In the genomic region with DNA sequence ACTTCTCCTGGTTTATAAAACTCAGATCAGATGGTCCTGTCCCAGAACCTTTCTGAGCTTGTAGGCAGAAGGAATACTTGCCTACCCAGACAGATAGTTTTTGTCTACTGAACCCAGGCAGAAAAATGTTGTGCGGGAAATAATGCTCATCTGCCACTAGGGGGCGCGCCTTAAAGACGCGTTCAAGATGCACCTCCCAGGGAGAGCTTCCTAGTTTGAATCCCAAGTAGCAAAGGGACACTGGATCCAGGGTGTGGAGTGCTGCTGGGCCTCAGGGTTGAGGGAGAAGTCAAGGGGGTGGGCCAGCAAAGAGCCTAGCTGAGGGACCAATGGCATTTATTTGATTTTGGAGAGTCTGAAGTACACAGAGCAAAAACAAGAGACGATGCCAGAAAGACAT, we compare ENCODE assay signal across 8 mouse cellular contexts. TPM values are rescaled to one million over a fixed set of nuclear protein-coding genes. Genes with fewer than 3 reads are reported as not detected.
A peak's percentile ranks its signal among the peaks of the same experiment; 100 is the strongest.
DNase-seq lines count a peak whose midpoint lies in the region; ATAC-seq and TF ChIP-seq lines count a peak whose summit lies in the region.

No protein-coding gene starts in this region.

- peak; percentile 69 for DNase-seq in kidney, postnatal 0 days (ENCODE audit: low spot score)
- no peak for DNase-seq in kidney, adult 11 months
- peak; percentile 57 for DNase-seq in MEL (ENCODE audit: low read depth, low spot score)
- DNase-seq in brain, embryonic 14.5 days (ENCODE audit: low read depth), result peak; percentile 79
- peak; percentile 53 to 59 for DNase-seq in left cerebral cortex, postnatal 25 days (ENCODE audit: low spot score in 2 of 2)

- peak; percentile 81 for TF ChIP-seq CTCF in kidney, postnatal 0 days (IDR thresholded peaks at IDR 0.05; ENCODE audit: low read depth)
- peak; percentile 64 to 77 (median 65) for TF ChIP-seq CTCF in MEL (IDR thresholded peaks at IDR 0.05 in 2 of 3, conservative IDR thresholded peaks at IDR 0.05 in 1 of 3; ENCODE audit: control insufficient read depth in 1 of 3, insufficient read depth in 1 of 3, low read depth in 2 of 3, low read length in 3 of 3, poor library complexity in 1 of 3, severe bottlenecking in 1 of 3)
- TF ChIP-seq CTCF in brain, embryonic 14.5 days (IDR thresholded peaks at IDR 0.05; ENCODE audit: borderline replicate concordance, extremely low read depth, insufficient read depth, insufficient read length), result peak; percentile 82
- peak; percentile 57; the same call in 1 of the 2 replicates for TF ChIP-seq CTCF in olfactory bulb, adult 2 months (IDR thresholded peaks at IDR 0.05; ENCODE audit: insufficient read depth, low read depth, low read length)

- no peaks in the 10 kb centered on the region for H3K36me3 ChIP-seq in kidney, postnatal 0 days (ENCODE audit: insufficient read depth, low read length)
- H3K36me3 ChIP-seq in MEL (ENCODE audit: control insufficient read depth in 1 of 2, insufficient read depth in 2 of 2, low read length in 2 of 2), result no peaks in the 10 kb centered on the region

- H3K9ac ChIP-seq in kidney, postnatal 0 days (ENCODE audit: low read depth, low read length), result no peak overlapping the region
- H3K9ac ChIP-seq in MEL (ENCODE audit: control insufficient read depth, low read depth, low read length, poor library complexity, severe bottlenecking), result no peak overlapping the region

- no peaks in the 10 kb centered on the region for H3K79me2 ChIP-seq in MEL (ENCODE audit: control insufficient read depth, insufficient read depth, low read length, poor library complexity)

- H3K4me1 ChIP-seq in kidney, postnatal 0 days (replicated peaks; ENCODE audit: insufficient read depth, low read length), result no peaks in the 10 kb centered on the region
- no peaks in the 10 kb centered on the region for H3K4me1 ChIP-seq in MEL (ENCODE audit: control insufficient read depth in 1 of 2, insufficient read depth in 2 of 2, low read length in 2 of 2)
- no peaks in the 10 kb centered on the region for H3K4me1 ChIP-seq in olfactory bulb, adult 2 months (ENCODE audit: control insufficient read depth, insufficient read depth, low read length)

- 17% methylated on average over 6 of the region's 6 CpGs for WGBS in kidney, postnatal 0 days
- WGBS in olfactory bulb, adult 2 months, result 16% methylated on average over 6 of the region's 6 CpGs

- no peak overlapping the region for H3K27ac ChIP-seq in kidney, postnatal 0 days
- no peak overlapping the region for H3K27ac ChIP-seq in MEL (ENCODE audit: control insufficient read depth, low read depth, low read length)
- H3K27ac ChIP-seq in olfactory bulb, adult 2 months (ENCODE audit: insufficient read depth, low read depth, low read length), result no peak overlapping the region

- no peaks in the 10 kb centered on the region for H3K9me3 ChIP-seq in kidney, postnatal 0 days (replicated peaks; ENCODE audit: low read length)
- no peaks in the 10 kb centered on the region for H3K9me3 ChIP-seq in MEL (replicated peaks; ENCODE audit: insufficient read depth, low read length)

- H3K27me3 ChIP-seq in kidney, postnatal 0 days (ENCODE audit: insufficient read depth, low read length), result no peaks in the 10 kb centered on the region
- no peaks in the 10 kb centered on the region for H3K27me3 ChIP-seq in MEL (ENCODE audit: control insufficient read depth in 1 of 2, insufficient read depth in 2 of 2, low read length in 2 of 2)

- TF ChIP-seq RAD21 in MEL (IDR thresholded peaks at IDR 0.05; ENCODE audit: low read depth, low read length), result peak; percentile 30

- H3K4me2 ChIP-seq in kidney, postnatal 0 days (ENCODE audit: low read length), result no peak overlapping the region

- no peak for TF ChIP-seq EP300 in MEL (IDR thresholded peaks at IDR 0.05; ENCODE audit: low read depth in 1 of 2, low read length in 2 of 2)

- no peak for ATAC-seq in kidney, postnatal 0 days (replicated peaks; ENCODE audit: low FRiP score, low read depth)
- ATAC-seq in erythroblast, adult 5-6 weeks (replicated peaks; ENCODE audit: low FRiP score, poor library complexity, severe bottlenecking), result peak; percentile 59; the same call in 1 of the 2 replicates
- no peak for ATAC-seq in activated CD4-positive, CD25-positive, alpha-beta regulatory T cell, adult 4 months

- H3K4me3 ChIP-seq in kidney, postnatal 0 days (replicated peaks; ENCODE audit: low read depth, low read length), result no peak overlapping the region
- H3K4me3 ChIP-seq in MEL (ENCODE audit: control insufficient read depth in 1 of 2, insufficient read depth in 1 of 2, low read depth in 2 of 2, low read length in 2 of 2), result no peak overlapping the region
- no peak overlapping the region for H3K4me3 ChIP-seq in olfactory bulb, adult 2 months (ENCODE audit: insufficient read depth, low read depth, low read length)

- intact Hi-C loops in left cerebral cortex, postnatal 25 days (cut with DNase I), result loop anchor here (2.0 to 5.0 kb wide), 2 partner anchors 140 to 223 kb away; no protein-coding TSS in a partner anchor

- no peak for TF ChIP-seq POLR2A in MEL (IDR thresholded peaks at IDR 0.05; ENCODE audit: control insufficient read depth in 1 of 2, insufficient read depth in 1 of 2, low read depth in 1 of 2, low read length in 2 of 2, poor library complexity in 1 of 2)
- TF ChIP-seq POLR2A in brain, embryonic 14.5 days (IDR thresholded peaks at IDR 0.05; ENCODE audit: borderline replicate concordance, extremely low read depth, insufficient read depth, insufficient read length, poor library complexity, severe bottlenecking), result no peak
- no peak for TF ChIP-seq POLR2A in olfactory bulb, adult 2 months (IDR thresholded peaks at IDR 0.05; ENCODE audit: insufficient read depth, low read depth, low read length)

TF ChIP-seq in MEL, 35 proteins besides CTCF, POLR2A, EP300 and RAD21:
- TF ChIP-seq CHD1 (IDR thresholded peaks at IDR 0.05; ENCODE audit: low read depth, low read length) (no peak), MXI1 (IDR thresholded peaks at IDR 0.05; ENCODE audit: low read depth, low read length) (no peak), SIN3A (IDR thresholded peaks at IDR 0.05; ENCODE audit: low read length) (no peak), SMC3 (IDR thresholded peaks at IDR 0.05; ENCODE audit: low read depth, low read length) (peak; percentile 46), BHLHE40 (IDR thresholded peaks at IDR 0.05; ENCODE audit: borderline replicate concordance, low read depth, low read length) (no peak), RCOR1 (IDR thresholded peaks at IDR 0.05; ENCODE audit: low read depth, low read length) (no peak)

RNA-seq across cellular contexts. Expression of gene C1ql2, which starts 12.7 kb away (rescaled TPM):
- polyA plus RNA-seq in kidney, postnatal 0 days (2015; fragmentation: Nextera tagmentation; extraction: Ambion mirVana), result 0.09 TPM in 1 of 2 replicates, not detected in the other
- not detected in 2 replicates for total RNA-seq in MEL (2012; rRNA removed)
- not detected for polyA plus RNA-seq in MEL (2012; ENCODE audit: insufficient read depth in 1 of 2, insufficient read length in 2 of 2, low read depth in 1 of 2, low replicate concordance in 2 of 2, missing spikeins in 1 of 2)
- polyA plus RNA-seq in brain, embryonic 14.5 days (2012; rRNA removed), result 3.7 and 6.0 TPM in 2 replicates
- not detected in 2 replicates for total RNA-seq in erythroblast, adult 5-6 weeks (2015; ENCODE audit: low replicate concordance)
- not detected in 2 replicates for total RNA-seq in erythroblast, adult 5-6 weeks (2017; ENCODE audit: low replicate concordance)
- 1 to 10 TPM; 2.9 to 3.0 TPM for total RNA-seq in left cerebral cortex, postnatal 25 days (2021)
- polyA plus RNA-seq in olfactory bulb, adult 2 months (2012; ENCODE audit: insufficient read depth, insufficient read length, low replicate concordance, missing spikeins), result not detected in 2 replicates
- polyA plus RNA-seq in activated CD4-positive, CD25-positive, alpha-beta regulatory T cell, adult 4 months (2017; shearing (Covaris generic)), result not detected

RNA-seq across cellular contexts. Expression of gene Steap3, which starts 55.2 kb away (rescaled TPM):
- polyA plus RNA-seq in kidney, postnatal 0 days (2015; fragmentation: Nextera tagmentation; extraction: Ambion mirVana), result 4.6 TPM in 2 replicates
- total RNA-seq in MEL (2012; rRNA removed), result 83.2 and 101 TPM in 2 replicates
- 10 to 100 TPM; 50.2 to 98.2 TPM for polyA plus RNA-seq in MEL (2012; ENCODE audit: insufficient read depth in 1 of 2, insufficient read length in 2 of 2, low read depth in 1 of 2, low replicate concordance in 2 of 2, missing spikeins in 1 of 2)
- 3.0 and 3.7 TPM in 2 replicates for polyA plus RNA-seq in brain, embryonic 14.5 days (2012; rRNA removed)
- 6.3 and 11.7 TPM in 2 replicates for total RNA-seq in erythroblast, adult 5-6 weeks (2015; ENCODE audit: low replicate concordance)
- 6.1 and 6.4 TPM in 2 replicates for total RNA-seq in erythroblast, adult 5-6 weeks (2017; ENCODE audit: low replicate concordance)
- total RNA-seq in left cerebral cortex, postnatal 25 days (2021), result 1 to 10 TPM; 6.6 to 7.3 TPM
- polyA plus RNA-seq in olfactory bulb, adult 2 months (2012; ENCODE audit: insufficient read depth, insufficient read length, low replicate concordance, missing spikeins), result not detected in 2 replicates
- not detected for polyA plus RNA-seq in activated CD4-positive, CD25-positive, alpha-beta regulatory T cell, adult 4 months (2017; shearing (Covaris generic))
